Mouse (Mus musculus) embryo, embryonic 10.5 days (tissue): ENCODE results near the gene Hist1h3g.

ENCODE experiments used
- DNase-seq: peaks from one replicate; pipeline ENCODE4 v3.0.0-alpha.2; 2015; ENCODE audit warnings: low spot score

Hist1h3g gene

GRCm38 (mm10) chr13:23581408-23582218 lies 46.4 kb downstream of the Hist1h3g start, which contains the start of gene Hist1h4d:
Hist1h4d (plus strand) TSS chr13:23581598.
- peak; percentile 100 for DNase-seq

GRCm38 (mm10) chr13:23582219-23583056 lies 47.2 kb downstream of the Hist1h3g start:
- peak; percentile 80 for DNase-seq

GRCm38 (mm10) chr13:23583387-23584068 lies 48.3 kb downstream of the Hist1h3g start:
- DNase-seq: peak; percentile 44

GRCm38 (mm10) chr13:23584331-23584730 lies 49.1 kb downstream of the Hist1h3g start:
- peak; percentile 56 for DNase-seq

GRCm38 (mm10) chr13:23585029-23585441 lies 49.8 kb downstream of the Hist1h3g start:
- peak; percentile 85 for DNase-seq
